In genomic region chr19:8953135-8954039, GRCm38 (mm10) we compare ENCODE assay signal across 8 mouse cellular contexts. TPM values are rescaled to one million over a fixed set of nuclear protein-coding genes. Genes with fewer than 3 reads are reported as not detected.
DNase-seq lines count a peak whose midpoint lies in the region; ATAC-seq lines count a peak whose summit lies in the region.

Tut1 (plus strand) TSS chr19:8953847.

- peaks cover 69% of the 10 kb centered on the region for H3K36me3 ChIP-seq in heart, embryonic 14.5 days (ENCODE audit: control insufficient read depth, insufficient read depth, low read length)
- peaks cover 72% of the 10 kb centered on the region for H3K36me3 ChIP-seq in liver, embryonic 13.5 days
- H3K36me3 ChIP-seq in stomach, embryonic 16.5 days (ENCODE audit: control insufficient read depth, insufficient read depth, low read length): peaks cover 23% of the 10 kb centered on the region; the same call in 1 of the 2 replicates

- peak; percentile 83 for DNase-seq in c-Kit-negative CD71-positive TER-119-positive erythroid progenitor cells, embryonic 14.5 days (ENCODE audit: low read depth, low spot score)
- DNase-seq in fibroblast of lung, adult 2 months (ENCODE audit: low read depth): peak; percentile 99
- peak; percentile 95 for DNase-seq in kidney, postnatal 14 days
- peak; percentile 88 for DNase-seq in liver, embryonic 13.5 days
- peak; percentile 87 for DNase-seq in neural tube, embryonic 10.5 days (ENCODE audit: extremely low spot score, low spot score)

- ATAC-seq in CD4-positive, CD25-positive, alpha-beta regulatory T cell, adult 4 months: peak; percentile 96
- ATAC-seq in heart, embryonic 14.5 days (ENCODE audit: insufficient number of reproducible peaks, insufficient read depth, low FRiP score, low read depth): peak; percentile 87
- peak; percentile 94 for ATAC-seq in liver, embryonic 13.5 days (ENCODE audit: low read depth)
- peak; percentile 96 for ATAC-seq in stomach, embryonic 16.5 days (ENCODE audit: insufficient read depth, low FRiP score)

- 1% methylated on average over 46 of the region's 46 CpGs for WGBS in heart, embryonic 14.5 days
- under 1% methylated on average over 46 of the region's 46 CpGs for WGBS in liver, embryonic 13.5 days (ENCODE audit: insufficient replicate concordance)
- 3% methylated on average over 46 of the region's 46 CpGs for WGBS in stomach, embryonic 16.5 days

- peaks cover 0 to 15% of the 10 kb centered on the region in 2 experiments; a peak in 1 of 4 replicates for H3K4me1 ChIP-seq in heart, embryonic 14.5 days (ENCODE audit: control insufficient read depth in 2 of 2, insufficient read depth in 2 of 2, low read length in 2 of 2)
- peaks cover 37% of the 10 kb centered on the region for H3K4me1 ChIP-seq in liver, embryonic 13.5 days (replicated peaks)
- H3K4me1 ChIP-seq in stomach, embryonic 16.5 days (ENCODE audit: control insufficient read depth, insufficient read depth, low read length): peaks cover 6% of the 10 kb centered on the region; the same call in 1 of the 2 replicates

- H3K27ac ChIP-seq in heart, embryonic 14.5 days (replicated peaks in 1 of 2; ENCODE audit: control insufficient read depth in 1 of 2, insufficient read depth in 1 of 2, low read depth in 2 of 2, low read length in 2 of 2): peak within 1 kb of the TSS; percentile 54 to 60
- H3K27ac ChIP-seq in liver, embryonic 13.5 days: peak within 1 kb of the TSS; percentile 75
- peak within 1 kb of the TSS; percentile 83 for H3K27ac ChIP-seq in stomach, embryonic 16.5 days (ENCODE audit: low read length)

- peak within 1 kb of the TSS; percentile 82 for H3K4me2 ChIP-seq in heart, embryonic 14.5 days (ENCODE audit: low read length)
- H3K4me2 ChIP-seq in liver, embryonic 13.5 days: peak within 1 kb of the TSS; percentile 80
- peak within 1 kb of the TSS; percentile 88 for H3K4me2 ChIP-seq in stomach, embryonic 16.5 days (ENCODE audit: low read depth, low read length)

- H3K4me3 ChIP-seq in heart, embryonic 14.5 days (ENCODE audit: control insufficient read depth in 1 of 2, insufficient read depth in 1 of 2, low read depth in 1 of 2, low read length in 2 of 2): peak within 1 kb of the TSS; percentile 65 to 71
- H3K4me3 ChIP-seq in liver, embryonic 13.5 days (replicated peaks): peak within 1 kb of the TSS; percentile 76
- H3K4me3 ChIP-seq in stomach, embryonic 16.5 days (replicated peaks; ENCODE audit: low read length): peak within 1 kb of the TSS; percentile 74

- peak within 1 kb of the TSS; percentile 72 for H3K9ac ChIP-seq in heart, embryonic 14.5 days (ENCODE audit: low read length)
- H3K9ac ChIP-seq in liver, embryonic 13.5 days: peak within 1 kb of the TSS; percentile 81
- H3K9ac ChIP-seq in stomach, embryonic 16.5 days (ENCODE audit: low read length): peak within 1 kb of the TSS; percentile 81

- no peaks in the 10 kb centered on the region for H3K9me3 ChIP-seq in heart, embryonic 14.5 days (ENCODE audit: control insufficient read depth, low read length)
- no peaks in the 10 kb centered on the region for H3K9me3 ChIP-seq in liver, embryonic 13.5 days (replicated peaks)
- H3K9me3 ChIP-seq in stomach, embryonic 16.5 days (replicated peaks; ENCODE audit: control insufficient read depth, low read length): no peaks in the 10 kb centered on the region

- H3K27me3 ChIP-seq in heart, embryonic 14.5 days (ENCODE audit: control insufficient read depth, insufficient read depth, low read length): no peaks in the 10 kb centered on the region
- H3K27me3 ChIP-seq in liver, embryonic 13.5 days: no peaks in the 10 kb centered on the region
- no peaks in the 10 kb centered on the region for H3K27me3 ChIP-seq in stomach, embryonic 16.5 days (ENCODE audit: control insufficient read depth, insufficient read depth, low read length)

RNA-seq across cellular contexts. Expression of gene Tut1, which starts in this region (rescaled TPM):
- 10 to 100 TPM; 30.3 to 67.9 TPM for polyA plus RNA-seq in CD4-positive, CD25-positive, alpha-beta regulatory T cell, adult 4 months (2017; shearing (Covaris generic))
- 14.5 and 15.6 TPM in 2 replicates for polyA plus RNA-seq in heart, embryonic 14.5 days (2014; fragmentation: Nextera tagmentation; extraction: Ambion mirVana)
- 18.7 and 20.2 TPM in 2 replicates for polyA plus RNA-seq in liver, embryonic 13.5 days (2015; fragmentation: Nextera tagmentation; extraction: Ambion mirVana)
- polyA plus RNA-seq in stomach, embryonic 16.5 days (2015; fragmentation: Nextera tagmentation; extraction: Ambion mirVana): 30.0 and 34.9 TPM in 2 replicates

Comparison
In these comparisons a context has a peak if more than half of its experiments do, and no peak if none do; other contexts are left out.
1. Peak in every context shown above with its lines: DNase-seq, ATAC-seq, H3K4me3 ChIP-seq and H3K27ac ChIP-seq.